Mouse (Mus musculus): ENCODE measurements around the gene Btbd9.
A peak's percentile ranks its signal among the peaks of the same experiment; 100 is the strongest.

The Btbd9 gene

DNA sequence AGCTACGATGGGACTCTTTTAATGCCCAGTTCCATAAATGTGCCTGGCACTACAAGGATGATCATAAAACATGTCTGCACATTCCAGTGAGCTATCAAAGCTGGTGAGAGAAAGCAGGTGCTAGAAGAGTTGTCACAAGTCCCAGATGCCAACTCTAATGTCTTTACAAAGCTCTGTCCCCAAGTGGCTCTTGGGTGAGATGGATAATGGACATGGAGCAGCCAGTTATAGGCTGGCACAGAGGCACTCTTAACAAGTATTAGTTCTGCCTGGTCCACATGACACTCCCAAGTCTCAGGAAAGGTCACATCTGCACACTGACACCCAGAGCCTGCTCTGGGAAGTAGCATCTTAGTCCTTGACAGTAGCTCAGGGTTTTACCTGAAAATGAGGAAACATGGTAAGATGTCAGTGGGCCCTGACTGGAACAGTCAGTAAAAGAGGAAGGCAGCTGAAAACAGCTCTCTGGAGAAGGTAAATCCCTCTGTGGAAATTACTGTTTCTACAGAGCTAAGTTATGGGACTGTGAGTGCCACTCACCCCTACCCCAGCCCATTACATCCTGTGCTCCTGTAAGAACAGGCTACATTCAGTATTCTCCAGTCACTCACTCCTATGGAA is 91.7 kb downstream of the Btbd9 start:
- no peak for DNase-seq (ENCODE audit: low spot score in 2 of 2)

DNA sequence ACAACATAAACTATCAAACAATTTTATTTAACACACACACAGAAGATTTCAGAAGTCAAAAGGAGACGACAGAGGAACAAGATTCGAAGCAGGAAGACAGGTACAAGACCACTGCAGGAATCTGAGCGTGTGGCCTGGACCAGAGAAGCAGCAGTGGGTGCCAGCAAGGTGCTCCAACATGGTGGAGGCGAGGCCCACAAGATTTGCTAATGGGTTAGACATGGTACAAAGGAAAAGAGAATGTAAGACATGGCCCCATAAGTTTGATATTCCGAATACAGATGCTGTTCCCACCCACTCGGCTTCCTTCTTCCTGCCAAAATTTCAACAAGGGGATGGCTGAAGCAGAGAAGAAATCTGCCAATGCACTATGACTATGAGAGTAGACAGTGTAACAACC is 94.5 kb downstream of the Btbd9 start:
- DNase-seq (ENCODE audit: low spot score in 2 of 2), result no peak

DNA sequence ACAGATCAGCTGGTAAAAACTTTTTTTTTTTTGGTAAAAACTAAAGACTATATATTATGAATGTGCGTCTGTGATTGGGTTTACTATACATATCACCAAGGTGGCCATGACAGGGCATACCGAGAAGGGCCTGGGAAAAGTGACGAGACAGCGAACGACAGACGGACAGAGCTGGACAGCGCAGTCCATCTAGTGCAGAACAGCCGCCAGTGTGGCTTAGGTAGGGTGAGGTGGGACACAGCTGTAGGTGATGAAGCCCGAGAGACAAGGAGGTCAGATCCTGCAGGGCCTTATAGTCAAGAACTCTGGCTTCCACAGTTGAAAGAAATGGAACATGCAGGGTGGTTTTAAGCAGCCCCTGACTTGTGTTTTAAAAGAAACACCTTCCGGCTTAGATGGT is 94.9 kb downstream of the Btbd9 start:
- no peak for DNase-seq (ENCODE audit: low spot score in 2 of 2)

DNA sequence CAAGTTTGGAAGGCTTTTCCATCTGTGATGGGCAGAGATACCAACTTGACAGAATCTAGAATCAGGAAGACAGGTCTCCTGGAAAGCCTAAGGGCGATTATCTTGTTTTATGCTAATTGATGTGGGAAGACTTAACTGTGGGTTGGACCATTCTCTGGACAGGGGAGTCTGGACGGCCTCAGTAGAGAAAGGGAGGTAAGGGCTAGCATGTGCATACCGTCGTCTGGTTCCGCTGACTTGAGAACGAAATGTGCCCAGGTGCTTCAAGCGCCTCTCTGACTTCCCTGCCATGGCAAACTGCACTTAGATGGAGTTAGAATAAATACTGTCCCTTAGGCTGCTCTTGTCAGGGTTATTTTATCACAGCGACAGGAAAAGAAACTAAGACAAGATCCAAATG is 95.9 kb downstream of the Btbd9 start:
- no peak for DNase-seq (ENCODE audit: low spot score in 2 of 2)

DNA sequence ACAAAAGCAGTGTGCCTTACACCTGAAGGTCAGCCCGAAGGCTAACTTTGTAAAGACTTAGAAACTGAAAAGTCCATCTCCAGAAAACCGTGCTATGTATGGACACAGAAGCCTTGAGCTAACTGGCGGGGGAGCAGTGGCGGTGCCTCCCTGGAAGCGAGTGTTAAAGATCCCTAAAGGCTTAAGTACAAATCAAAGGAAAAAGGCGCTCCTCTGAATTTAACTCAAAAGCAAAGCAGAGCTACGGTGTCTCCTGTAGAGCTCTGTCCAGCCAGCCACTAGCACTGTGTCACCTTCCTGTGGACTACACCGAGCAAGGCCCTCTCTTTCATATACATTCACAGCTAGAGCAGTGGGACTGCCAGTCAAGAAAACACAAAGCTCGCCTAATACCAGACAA is 98.1 kb downstream of the Btbd9 start:
- no peak for DNase-seq (ENCODE audit: low spot score in 2 of 2)

DNA sequence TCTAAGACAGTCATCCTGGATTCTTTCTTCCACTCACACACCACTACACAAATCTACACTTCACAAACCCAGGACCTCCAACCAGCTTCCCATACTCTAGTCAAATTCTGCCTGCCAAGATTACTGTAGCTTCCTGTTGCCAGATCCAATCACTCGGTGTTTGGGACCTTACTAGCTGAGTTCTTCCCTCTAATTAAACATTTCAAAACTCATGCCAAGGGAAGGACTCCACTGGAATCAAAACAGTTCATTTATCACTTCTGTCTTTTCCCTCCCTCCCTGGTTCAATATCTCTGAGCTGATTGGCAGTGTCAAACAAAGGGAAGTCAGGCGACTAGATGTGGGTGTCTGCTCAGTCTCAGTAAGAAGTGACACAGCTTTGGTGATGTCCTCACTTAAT is 101.7 kb downstream of the Btbd9 start:
- DNase-seq (ENCODE audit: low spot score in 2 of 2), result no peak

DNA sequence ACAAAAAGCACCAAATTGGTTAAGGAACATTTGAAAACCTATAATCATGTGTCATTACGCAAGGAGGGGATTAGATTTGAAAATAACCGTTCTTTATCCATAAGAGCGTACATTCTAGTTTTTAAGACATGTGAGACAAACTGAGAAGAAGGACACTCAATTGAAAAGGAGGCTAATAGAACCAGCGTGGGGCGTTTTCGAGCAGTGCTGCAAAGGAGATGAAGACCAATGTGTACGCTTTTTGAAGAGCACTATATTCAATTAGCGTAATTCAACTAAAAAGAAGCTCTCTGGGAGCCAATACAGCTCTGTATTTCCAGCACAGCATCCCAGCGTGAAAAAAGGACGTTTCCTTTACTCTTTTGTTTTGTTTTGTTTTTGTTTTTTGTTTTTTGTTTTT is 103.5 kb downstream of the Btbd9 start:
- DNase-seq (ENCODE audit: low spot score in 2 of 2), result no peak

DNA sequence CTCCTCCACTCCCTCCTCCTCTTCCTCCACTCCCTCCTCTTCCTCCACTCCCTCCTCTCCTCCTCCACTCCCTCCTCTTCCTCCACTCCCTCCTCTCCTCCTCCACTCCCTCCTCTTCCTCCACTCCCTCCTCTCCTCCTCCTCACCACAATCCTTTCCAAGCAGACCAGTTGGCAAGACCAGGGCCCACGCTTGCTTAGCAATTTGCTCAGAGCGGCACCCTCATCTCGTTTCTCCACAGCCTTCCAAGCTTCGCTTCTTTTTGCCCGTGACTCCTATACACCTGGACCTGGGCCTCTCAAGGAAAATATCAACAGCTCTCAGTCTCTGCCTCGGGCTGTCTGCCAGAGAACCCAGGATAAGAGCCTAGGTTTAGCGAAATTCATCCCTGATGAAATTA is 104.8 kb downstream of the Btbd9 start:
- no peak for DNase-seq (ENCODE audit: low spot score in 2 of 2)

DNA sequence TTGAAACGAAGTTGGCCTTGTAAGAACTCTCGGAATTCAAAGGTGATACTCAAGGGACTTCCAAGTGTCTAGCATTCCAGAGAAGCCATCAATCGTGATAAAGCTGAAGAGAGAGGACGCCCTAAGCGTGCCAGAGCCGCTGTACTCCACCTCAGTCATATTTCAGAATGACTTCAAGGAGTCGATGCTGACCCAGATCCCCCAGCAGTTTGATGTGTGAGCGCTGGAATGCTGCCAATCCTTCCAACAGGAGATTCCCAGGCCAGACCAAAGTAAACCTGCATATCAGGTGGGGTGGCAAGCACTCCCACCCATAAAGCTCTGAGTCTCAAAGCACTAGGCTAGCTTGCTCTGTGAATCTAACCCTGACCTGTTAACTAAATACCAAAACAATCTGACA is 105.5 kb downstream of the Btbd9 start:
- DNase-seq (ENCODE audit: low spot score in 2 of 2), result no peak

DNA sequence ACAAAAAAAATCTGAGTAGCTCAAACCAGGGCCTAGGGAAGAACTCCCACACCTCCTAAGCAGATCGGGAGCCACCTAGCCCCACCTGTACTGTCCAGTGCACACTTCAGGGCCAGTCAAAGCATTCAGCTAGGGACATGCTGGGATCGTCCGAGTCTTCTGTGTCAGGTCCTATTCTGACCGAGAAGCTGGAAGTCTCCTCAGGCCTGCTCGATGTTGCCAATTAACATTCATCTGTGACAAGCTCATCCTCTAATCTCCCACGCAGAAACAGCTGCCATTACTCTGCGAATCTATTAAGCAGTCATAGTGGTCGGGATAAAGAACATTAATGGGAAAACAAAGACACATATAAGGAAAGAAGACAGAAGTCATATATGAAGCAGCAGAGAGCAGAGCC is 106.0 kb downstream of the Btbd9 start:
- no peak for DNase-seq (ENCODE audit: low spot score in 2 of 2)

DNA sequence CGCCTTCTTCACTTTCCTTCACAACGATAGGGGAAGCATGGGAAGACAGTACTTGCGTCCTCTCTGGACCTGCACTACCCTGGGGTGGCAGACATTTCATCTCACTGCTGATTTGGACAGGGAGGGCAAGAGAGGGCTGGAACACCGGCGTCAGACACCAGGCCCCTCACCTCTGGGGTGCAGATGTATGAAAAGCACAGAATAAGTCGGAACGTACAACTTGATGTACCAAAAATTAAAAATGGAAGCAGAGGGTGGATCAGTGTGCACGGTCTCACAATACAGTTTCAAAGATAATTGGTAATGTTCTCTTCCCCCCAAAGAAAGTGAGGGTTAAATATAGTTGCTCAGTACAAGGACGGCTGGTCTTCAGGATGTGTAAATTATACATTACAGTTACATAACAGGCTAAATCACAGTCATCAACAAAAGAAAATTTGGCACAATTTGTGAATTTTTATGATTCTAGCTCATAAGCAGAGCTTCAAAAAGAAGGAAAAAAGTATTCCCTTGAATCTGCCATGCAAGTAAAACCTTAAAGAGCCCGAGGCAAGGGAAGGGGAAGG is 106.7 kb downstream of the Btbd9 start:
- no peak for DNase-seq (ENCODE audit: low spot score in 2 of 2)

DNA sequence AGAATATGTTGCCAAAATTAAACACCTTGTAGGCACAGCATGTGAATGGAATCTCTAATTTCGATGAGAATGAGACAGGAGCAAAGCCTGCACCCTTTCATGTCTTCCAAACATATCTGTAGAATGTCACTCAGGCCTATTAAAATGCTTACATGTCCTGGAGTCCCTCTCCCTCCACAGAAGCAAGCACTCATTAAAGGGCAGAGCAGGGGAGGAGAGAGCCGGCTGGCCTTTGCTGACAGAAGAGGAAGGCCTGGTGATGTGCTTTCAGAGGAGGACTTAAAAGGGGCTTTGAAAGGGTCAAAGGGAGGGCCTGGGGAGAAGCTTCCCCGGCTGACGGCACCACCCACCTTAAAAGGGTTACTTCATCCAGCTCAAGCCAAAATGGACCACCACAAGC is 107.9 kb downstream of the Btbd9 start:
- no peak for DNase-seq (ENCODE audit: low spot score in 2 of 2)

DNA sequence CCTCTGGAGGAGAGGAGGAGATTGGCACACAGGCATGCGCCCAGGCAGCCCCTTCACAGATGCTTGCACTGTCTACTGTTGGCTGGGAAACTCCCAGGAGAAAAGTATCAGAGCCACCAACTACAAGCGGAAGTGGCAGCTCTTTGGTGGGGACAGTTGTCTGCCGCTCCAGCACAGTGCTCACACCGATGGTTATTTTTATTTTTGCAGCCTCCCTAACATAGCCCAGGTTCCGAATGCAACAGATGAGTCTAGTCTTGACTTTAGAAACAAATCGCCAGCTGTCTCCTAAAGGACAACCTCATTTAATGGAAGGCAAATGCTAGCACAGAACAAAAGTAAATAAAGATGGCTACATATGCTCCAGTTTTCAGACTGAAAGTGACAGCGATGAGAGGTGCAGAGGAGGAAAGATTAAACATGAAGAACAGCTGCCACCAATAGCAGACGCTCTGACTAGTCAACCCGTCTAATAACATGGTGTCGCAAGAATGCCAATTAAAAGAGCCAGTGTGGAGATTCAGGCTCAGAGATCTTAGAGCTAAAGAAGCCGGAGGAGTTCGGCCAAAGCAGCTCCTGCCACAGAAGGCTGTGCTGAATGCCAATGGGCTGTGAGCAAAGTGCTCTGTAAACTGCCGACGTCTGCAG is 108.6 kb downstream of the Btbd9 start:
- DNase-seq (ENCODE audit: low spot score in 2 of 2), result no peak

DNA sequence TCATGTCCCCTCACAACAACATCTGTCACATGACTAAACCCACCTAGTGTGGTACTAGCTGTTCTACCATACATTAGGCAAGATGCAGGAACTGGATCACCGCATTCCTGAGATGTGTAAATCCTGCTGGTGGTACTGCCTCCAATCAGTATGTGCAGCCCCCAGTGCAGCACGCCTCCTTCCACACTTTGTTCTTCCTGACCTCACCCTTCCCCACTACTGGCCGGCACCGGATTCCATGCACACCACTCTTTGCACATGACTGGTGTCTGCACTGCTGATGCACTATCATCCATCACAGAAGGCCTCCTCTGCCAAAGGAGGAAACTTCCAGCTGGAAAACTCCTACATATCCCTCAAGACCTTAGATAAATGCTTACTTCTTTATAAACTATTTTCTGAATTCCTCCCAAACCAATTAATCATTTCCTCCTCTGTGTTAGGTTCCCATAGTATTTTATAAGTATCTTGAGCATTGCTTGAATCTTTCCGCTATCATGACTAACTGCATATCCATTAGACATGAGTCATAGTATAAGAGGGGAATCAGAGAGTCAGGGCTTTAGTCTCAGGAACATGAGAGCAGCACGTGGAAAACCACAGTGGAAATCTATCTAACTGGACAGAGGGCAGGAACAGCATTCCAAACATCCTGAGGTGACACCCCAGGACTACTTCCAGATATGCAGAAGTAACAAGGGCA is 111.1 kb downstream of the Btbd9 start:
- DNase-seq (ENCODE audit: low spot score in 2 of 2), result no peak

DNA sequence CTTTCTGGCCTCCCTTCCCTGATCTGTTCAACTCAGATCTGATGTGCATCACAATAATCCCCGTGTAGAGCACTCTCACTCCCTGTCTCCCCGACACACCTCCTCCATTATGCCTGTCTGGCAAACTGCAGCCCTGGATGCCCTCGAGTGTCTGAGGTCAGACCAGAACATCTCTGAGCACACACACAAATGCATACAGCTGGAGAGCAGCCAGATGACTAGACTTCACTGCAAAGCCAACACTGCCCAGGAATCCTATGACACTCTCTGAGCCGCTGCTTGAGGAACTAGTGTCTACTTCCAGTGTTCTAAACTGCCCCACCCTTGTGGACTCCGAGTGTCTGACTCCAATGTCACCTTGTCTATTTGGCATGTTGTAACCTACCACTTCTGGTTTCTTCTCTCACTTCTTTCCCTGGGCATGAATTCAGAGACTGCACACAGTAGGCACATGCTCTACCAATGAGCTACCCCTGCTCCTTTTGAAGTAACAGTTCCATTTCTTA is 112.0 kb downstream of the Btbd9 start:
- DNase-seq (ENCODE audit: low spot score in 2 of 2), result no peak

DNA sequence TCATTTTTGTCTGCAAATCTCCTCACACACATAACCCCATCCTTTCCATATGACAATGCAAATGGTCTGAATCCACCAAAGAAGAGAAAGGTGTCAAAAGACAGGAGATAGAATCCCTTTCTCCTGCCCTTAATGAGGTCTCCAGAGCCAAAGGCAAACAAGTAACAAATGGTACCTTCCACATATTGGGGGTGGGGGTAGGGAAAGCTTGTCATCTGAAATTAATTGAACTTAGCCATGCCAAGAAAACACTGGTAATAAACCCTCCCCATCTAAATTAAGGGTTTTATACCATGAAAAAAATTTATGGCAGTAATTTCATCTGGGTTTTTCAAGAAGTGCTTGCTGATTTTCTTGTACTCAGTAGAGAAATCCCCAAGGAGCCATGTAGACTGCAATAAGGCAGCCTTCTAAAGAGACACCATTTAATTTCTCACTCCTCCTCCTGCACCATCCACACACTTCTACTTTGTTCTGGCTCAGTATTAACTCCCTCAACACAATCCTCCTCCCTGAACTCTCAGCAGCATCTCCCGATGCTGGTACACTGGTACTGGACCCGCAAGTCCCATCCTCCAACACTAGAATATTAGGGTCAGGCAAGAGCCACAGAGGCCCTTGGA is 115.5 kb downstream of the Btbd9 start:
- no peak for DNase-seq (ENCODE audit: low spot score in 2 of 2)

DNA sequence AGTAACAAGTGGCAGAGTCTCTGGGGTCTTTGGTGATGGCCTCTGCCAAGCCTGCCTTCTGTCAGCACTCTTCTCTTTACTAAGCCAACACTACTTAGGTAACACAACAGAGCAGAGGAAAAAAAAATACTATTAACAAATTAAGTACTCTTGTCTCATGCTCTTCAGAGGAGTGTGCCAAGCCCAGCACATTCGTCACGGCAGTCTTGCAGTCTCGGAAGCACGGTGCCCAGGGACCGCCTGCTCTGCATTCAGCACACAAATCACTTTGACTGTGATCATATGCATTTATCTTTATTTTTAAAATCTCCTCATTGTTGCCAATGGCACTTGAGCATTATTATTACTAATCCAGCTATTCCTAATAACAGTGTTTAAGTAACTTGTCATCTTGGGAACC is 116.6 kb downstream of the Btbd9 start:
- no peak for DNase-seq (ENCODE audit: low spot score in 2 of 2)

DNA sequence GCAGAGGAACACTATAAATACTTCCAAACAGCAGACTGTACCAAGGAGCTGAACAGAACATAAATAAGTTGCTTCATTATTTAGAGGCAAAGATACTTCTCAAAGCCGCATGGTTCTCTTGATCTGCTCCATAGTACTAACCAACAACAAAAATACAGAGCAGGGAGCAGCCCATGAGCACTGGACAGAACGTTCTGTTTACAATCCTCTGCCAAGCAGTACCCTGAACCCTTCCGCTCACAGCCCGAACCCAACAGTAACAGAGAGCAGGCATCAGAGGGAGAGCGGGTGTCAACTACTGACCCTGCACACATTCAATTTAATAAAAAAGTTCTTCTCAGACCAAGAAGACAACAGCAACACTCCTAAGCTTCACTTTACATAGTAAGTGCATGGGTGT is 117.4 kb downstream of the Btbd9 start:
- DNase-seq (ENCODE audit: low spot score in 2 of 2), result no peak

DNA sequence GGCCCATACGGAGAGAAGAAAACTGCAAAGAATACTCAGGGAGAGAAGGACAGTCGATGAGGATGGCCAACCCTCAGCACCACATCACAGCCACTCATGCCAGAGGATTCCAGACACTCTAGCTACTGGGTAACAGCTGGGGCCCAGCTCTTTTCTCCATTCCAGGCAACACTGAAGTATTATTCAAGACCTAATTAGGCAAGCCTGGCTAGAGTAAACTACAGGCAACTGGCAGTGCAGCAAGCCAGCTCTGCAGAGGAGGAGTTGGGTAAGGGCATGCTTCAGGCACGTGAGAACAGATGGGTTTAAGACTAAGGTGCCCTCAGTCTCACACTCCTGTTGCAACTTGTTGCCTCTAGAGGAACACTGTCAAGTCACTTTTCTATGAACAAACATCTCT is 118.0 kb downstream of the Btbd9 start:
- peak in 1 of 2 experiments; percentile 73 for DNase-seq (ENCODE audit: low spot score in 2 of 2)

DNA sequence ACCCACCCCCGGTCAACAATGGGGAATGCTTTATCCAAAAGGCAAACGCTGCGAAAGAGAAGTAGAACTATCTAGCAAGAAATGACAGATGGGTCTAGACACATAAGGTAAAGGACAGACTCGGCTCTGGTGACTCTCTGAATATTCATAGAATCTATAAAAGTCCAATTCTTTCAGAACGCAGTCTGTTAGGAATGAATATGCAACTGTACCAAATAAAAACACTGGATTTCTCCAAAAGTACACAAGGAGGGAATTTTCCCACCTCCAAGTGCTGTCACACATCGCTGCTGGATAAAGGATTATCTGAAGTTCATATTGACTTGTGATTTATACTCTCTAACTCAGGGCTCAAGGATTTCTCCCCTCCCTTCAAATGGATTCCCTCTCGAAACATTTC is 118.8 kb downstream of the Btbd9 start:
- no peak for DNase-seq (ENCODE audit: low spot score in 2 of 2)

DNA sequence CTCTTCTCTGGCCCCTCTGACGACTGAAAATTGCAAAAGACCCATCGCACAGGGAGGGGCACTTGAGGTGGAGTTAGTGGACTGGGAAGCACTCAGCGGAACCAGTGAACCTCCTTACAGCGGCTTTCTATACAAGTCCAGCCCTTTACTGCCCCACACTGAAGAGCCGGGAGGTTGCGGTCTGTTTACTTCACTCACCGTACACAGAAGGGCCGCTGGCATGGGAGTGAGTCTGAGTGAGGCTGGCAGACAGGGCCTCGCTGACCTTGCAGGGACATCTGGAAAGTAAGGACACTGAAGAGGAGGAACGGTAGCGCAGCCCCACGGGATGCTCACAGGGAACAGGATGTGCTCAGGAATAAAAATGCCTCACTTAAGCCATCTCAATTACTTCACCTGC is 120.0 kb downstream of the Btbd9 start:
- DNase-seq (ENCODE audit: low spot score in 2 of 2), result no peak

DNA sequence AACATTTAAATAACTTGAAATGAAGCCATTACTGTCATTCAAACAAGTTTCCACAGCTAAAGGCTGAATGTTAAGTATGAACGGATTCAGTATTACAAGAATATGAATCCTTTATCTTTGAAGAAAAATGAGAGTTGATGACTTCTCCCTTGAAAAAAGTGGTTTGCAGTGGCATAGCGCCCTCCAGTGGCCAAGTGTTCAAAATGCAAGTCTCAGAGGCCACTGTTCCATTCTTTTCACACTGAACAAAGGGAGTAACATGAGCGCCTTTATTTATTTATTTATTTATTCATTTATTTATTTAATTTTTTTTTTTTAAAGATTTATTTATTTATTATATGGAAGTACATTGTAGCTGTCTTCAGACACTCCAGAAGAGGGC is 121.4 kb downstream of the Btbd9 start:
- peak; percentile 59 to 72 for DNase-seq (ENCODE audit: low spot score in 2 of 2)
